Mouse (Mus musculus): Measurements from ENCODE around the gene Ube2d3.

Ube2d3 gene

GRCm38 (mm10) chr3:135437758-135438495 lies at the start of gene Ube2d3:
Gene Ube2d3 (plus strand): TSS chr3:135438149.
- peak; percentile 100 for DNase-seq (ENCODE audit: inconsistent age in 2 of 2, low spot score in 1 of 2)

GRCm38 (mm10) chr3:135393186-135393585 lies 44.8 kb upstream of the Ube2d3 start:
- peak in 1 of 2 experiments; percentile 71 for DNase-seq (ENCODE audit: inconsistent age in 2 of 2, low spot score in 1 of 2)

GRCm38 (mm10) chr3:135395085-135395484 lies 42.9 kb upstream of the Ube2d3 start:
- DNase-seq (ENCODE audit: inconsistent age in 2 of 2, low spot score in 1 of 2), result no peak

GRCm38 (mm10) chr3:135396081-135396480 lies 41.9 kb upstream of the Ube2d3 start:
- peak in 1 of 2 experiments; percentile 64 for DNase-seq (ENCODE audit: inconsistent age in 2 of 2, low spot score in 1 of 2)

- no peak for DNase-seq (ENCODE audit: inconsistent age in 2 of 2, low spot score in 1 of 2)
These were observed 40.8 kb upstream of the Ube2d3 start for GRCm38 (mm10) chr3:135397112-135397511.

GRCm38 (mm10) chr3:135402201-135402658 lies 35.7 kb upstream of the Ube2d3 start:
- peak; percentile 82 to 95 for DNase-seq (ENCODE audit: inconsistent age in 2 of 2, low spot score in 1 of 2)

- DNase-seq (ENCODE audit: inconsistent age in 2 of 2, low spot score in 1 of 2), result no peak
These were observed 34.7 kb upstream of the Ube2d3 start for GRCm38 (mm10) chr3:135403211-135403610.

GRCm38 (mm10) chr3:135403856-135404255 lies 34.1 kb upstream of the Ube2d3 start:
- no peak for DNase-seq (ENCODE audit: inconsistent age in 2 of 2, low spot score in 1 of 2)

- peak in 1 of 2 experiments; percentile 41 for DNase-seq (ENCODE audit: inconsistent age in 2 of 2, low spot score in 1 of 2)
These were observed 33.4 kb upstream of the Ube2d3 start for GRCm38 (mm10) chr3:135404599-135404998.

- no peak for DNase-seq (ENCODE audit: inconsistent age in 2 of 2, low spot score in 1 of 2)
These were observed 30.6 kb upstream of the Ube2d3 start for GRCm38 (mm10) chr3:135407351-135407750.

- no peak for DNase-seq (ENCODE audit: inconsistent age in 2 of 2, low spot score in 1 of 2)
These were observed 28.7 kb upstream of the Ube2d3 start for GRCm38 (mm10) chr3:135409219-135409618.

- no peak for DNase-seq (ENCODE audit: inconsistent age in 2 of 2, low spot score in 1 of 2)
These were observed 26.9 kb upstream of the Ube2d3 start for GRCm38 (mm10) chr3:135411056-135411455.

- DNase-seq (ENCODE audit: inconsistent age in 2 of 2, low spot score in 1 of 2), result no peak
These were observed 26.1 kb upstream of the Ube2d3 start for GRCm38 (mm10) chr3:135411824-135412223.

- no peak for DNase-seq (ENCODE audit: inconsistent age in 2 of 2, low spot score in 1 of 2)
These were observed 20.7 kb upstream of the Ube2d3 start for GRCm38 (mm10) chr3:135417245-135417644.

GRCm38 (mm10) chr3:135417799-135418198 lies 20.1 kb upstream of the Ube2d3 start:
- DNase-seq (ENCODE audit: inconsistent age in 2 of 2, low spot score in 1 of 2), result no peak

- no peak for DNase-seq (ENCODE audit: inconsistent age in 2 of 2, low spot score in 1 of 2)
These were observed 17.2 kb upstream of the Ube2d3 start for GRCm38 (mm10) chr3:135420542-135421309.

GRCm38 (mm10) chr3:135421310-135421594 lies 16.7 kb upstream of the Ube2d3 start:
- DNase-seq (ENCODE audit: inconsistent age in 2 of 2, low spot score in 1 of 2), result no peak

- DNase-seq (ENCODE audit: inconsistent age in 2 of 2, low spot score in 1 of 2), result no peak
These were observed 15.6 kb upstream of the Ube2d3 start for GRCm38 (mm10) chr3:135422232-135422855.

GRCm38 (mm10) chr3:135422856-135423607 lies 14.9 kb upstream of the Ube2d3 start:
- DNase-seq (ENCODE audit: inconsistent age in 2 of 2, low spot score in 1 of 2), result peak; percentile 90 to 97

GRCm38 (mm10) chr3:135423608-135424212 lies 14.2 kb upstream of the Ube2d3 start, which contains the start of gene Cisd2:
Gene Cisd2 (minus strand): TSS chr3:135423925.
- DNase-seq (ENCODE audit: inconsistent age in 2 of 2, low spot score in 1 of 2), result peak in 1 of 2 experiments; percentile 41
